Mouse (Mus musculus) midbrain, embryonic 14.5 days (tissue): ENCODE measurements around the gene Frmd4b. TPM values are rescaled to one million over a fixed set of nuclear protein-coding genes. Genes with fewer than 3 reads are reported as not detected.

Experiments used
- ATAC-seq: fragments of 200-750 bp; cut with Nextera tagmentation; 2 replicates; pipeline ENCODE4 v1.8.0; 2017; ENCODE audit warnings: moderate number of reproducible peaks, moderate library complexity; ENCODE audit not compliant: low FRiP score, low TSS enrichment
- DNase-seq: peaks from one replicate; pipeline ENCODE4 v3.0.0-alpha.2; 2015
- H3K27ac ChIP-seq: fragments of 300-500 bp; sonication (generic); replicated peaks from 2 replicates; pipeline ENCODE4 v1.5.1; 2014; ENCODE audit warnings: mild to moderate bottlenecking, low read depth, low read length, moderate library complexity
- H3K27me3 ChIP-seq: fragments of 300-500 bp; sonication (generic); 2 replicates; pipeline ENCODE4 v1.6.1; 2014; ENCODE audit warnings: low read length, control low read depth, mixed read lengths; ENCODE audit not compliant: control insufficient read depth, insufficient read depth
- H3K36me3 ChIP-seq: fragments of 300-500 bp; sonication (generic); 2 replicates; pipeline ENCODE4 v1.6.1; 2014; ENCODE audit warnings: low read length, control low read depth; ENCODE audit not compliant: control insufficient read depth, insufficient read depth
- H3K4me1 ChIP-seq: fragments of 300-500 bp; sonication (generic); 2 replicates; pipeline ENCODE4 v1.6.1; 2014; ENCODE audit warnings: mild to moderate bottlenecking, antibody characterized with exemption, low read length, control low read depth; ENCODE audit not compliant: control insufficient read depth, insufficient read depth
- H3K4me2 ChIP-seq: fragments of 300-500 bp; sonication (generic); 2 replicates; pipeline ENCODE4 v1.6.1; 2014; ENCODE audit warnings: mild to moderate bottlenecking, low read length, moderate library complexity
- H3K4me3 ChIP-seq: fragments of 300-500 bp; sonication (generic); replicated peaks from 2 replicates; pipeline ENCODE4 v1.5.1; 2014; ENCODE audit warnings: low read depth, low read length
- H3K9ac ChIP-seq: fragments of 300-500 bp; sonication (generic); replicated peaks from 2 replicates; pipeline ENCODE4 v1.6.1; 2014; ENCODE audit warnings: mild to moderate bottlenecking, low read length, moderate library complexity
- H3K9me3 ChIP-seq: fragments of 300-500 bp; sonication (generic); 2 replicates; pipeline ENCODE4 v1.6.1; 2016; ENCODE audit warnings: low read length, control low read depth, mixed read lengths; ENCODE audit not compliant: control insufficient read depth
- WGBS: fragments of 180-500 bp; shearing (Covaris S2); extraction: QIAGEN DNeasy Blood & Tissue Kit; methylation state at CpG from one replicate; pipeline ENCODE4 v1.1.7; 2014; 5-methylcytosine and 5-hydroxymethylcytosine counted together
- polyA plus RNA-seq: library from polyadenylated mRNA; unstranded; fragments of >200 nt; fragmentation: Nextera tagmentation; extraction: Ambion mirVana; gene quantifications from 2 replicates; pipeline ENCODE4 v1.2.1, GENCODE M21; 2014

Gene Frmd4b
- polyA plus RNA-seq, 1 experiment from 2014 or later: 21.7 TPM

DNA sequence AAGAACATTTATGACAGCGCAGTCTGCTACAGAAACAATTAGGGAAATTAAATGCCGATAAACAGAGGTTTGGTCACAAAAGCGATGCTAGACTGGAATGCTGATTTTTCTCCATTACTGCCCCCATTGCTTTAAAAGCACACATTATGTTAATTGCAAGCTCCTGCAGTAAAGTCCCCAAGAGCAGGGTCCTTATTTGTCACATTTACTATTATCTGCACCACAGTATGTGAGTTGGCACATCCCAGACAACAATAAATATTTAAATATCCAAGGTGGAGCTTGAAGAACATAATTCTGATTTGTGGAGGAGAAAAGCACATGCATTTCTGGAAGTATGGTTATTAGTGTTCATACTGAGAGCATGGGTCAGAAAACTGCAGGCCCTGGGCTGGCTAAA is 64.8 kb downstream of the Frmd4b start:
- H3K36me3 ChIP-seq: no peaks in the 10 kb centered on the region
- 76% methylated on average over 3 of the region's 3 CpGs for WGBS
- no peak overlapping the region for H3K4me3 ChIP-seq
- no peaks in the 10 kb centered on the region for H3K27me3 ChIP-seq
- 0 out of 2 replicates have a peak overlapping the region, but pooled peaks have one; percentile 39 for H3K27ac ChIP-seq
- no peak overlapping the region for H3K9ac ChIP-seq
- H3K4me2 ChIP-seq: no peak overlapping the region
- no peaks in the 10 kb centered on the region for H3K9me3 ChIP-seq
- peaks cover 25% of the 10 kb centered on the region for H3K4me1 ChIP-seq
- DNase-seq (no peak), ATAC-seq (no peak)

- Histone ChIP-seq H3K9ac (no peak overlapping the region), H3K4me1 (peaks cover 25% of the 10 kb centered on the region), H3K4me3 (no peak overlapping the region), H3K27me3 (no peaks in the 10 kb centered on the region), H3K27ac (peak overlapping the region; percentile 55; the same call in 1 of the 2 replicates), H3K36me3 (no peaks in the 10 kb centered on the region), H3K4me2 (no peak overlapping the region), H3K9me3 (peaks cover 2% of the 10 kb centered on the region; the same call in 1 of the 2 replicates)
- 62% methylated on average over 8 of the region's 8 CpGs for WGBS
- DNase-seq: peak; percentile 59
- ATAC-seq: no peak
These were observed 65.5 kb downstream of the Frmd4b start for GRCm38 (mm10) chr6:97551884-97552283.

GRCm38 (mm10) chr6:97551161-97551560 is 66.2 kb downstream of the Frmd4b start:
- no peak overlapping the region for H3K9ac ChIP-seq
- no peaks in the 10 kb centered on the region for H3K27me3 ChIP-seq
- H3K4me2 ChIP-seq: no peak overlapping the region
- no peak for DNase-seq
- H3K4me1 ChIP-seq: peaks cover 25% of the 10 kb centered on the region
- no peak overlapping the region for H3K4me3 ChIP-seq
- 86% methylated on average over 4 of the region's 4 CpGs for WGBS
- H3K36me3 ChIP-seq: no peaks in the 10 kb centered on the region
- no peak for ATAC-seq
- peaks cover 3% of the 10 kb centered on the region; the same call in 1 of the 2 replicates for H3K9me3 ChIP-seq
- H3K27ac ChIP-seq: no peak overlapping the region

- Histone ChIP-seq H3K27me3 (no peaks in the 10 kb centered on the region), H3K27ac (no peak overlapping the region)
- DNase-seq: no peak
These were observed 76.9 kb downstream of the Frmd4b start for GRCm38 (mm10) chr6:97540458-97540857.

GRCm38 (mm10) chr6:97535763-97536445 is 81.4 kb downstream of the Frmd4b start:
- Histone ChIP-seq H3K4me2 (no peak overlapping the region), H3K4me3 (no peak overlapping the region), H3K27me3 (no peaks in the 10 kb centered on the region), H3K4me1 (no peaks in the 10 kb centered on the region), H3K36me3 (no peaks in the 10 kb centered on the region), H3K9ac (no peak overlapping the region), H3K9me3 (no peaks in the 10 kb centered on the region), H3K27ac (0 out of 2 replicates have a peak overlapping the region, but pooled peaks have one; percentile 2)
- peak; percentile 69 for DNase-seq
- peak; percentile 34; the same call in 1 of the 2 replicates for ATAC-seq
- WGBS: 68% methylated on average over 9 of the region's 9 CpGs

More at GRCm38 (mm10) chr6:97540458-97540857, 76.9 kb downstream of the Frmd4b start:
- Histone ChIP-seq H3K4me2 (no peak overlapping the region), H3K9me3 (no peaks in the 10 kb centered on the region), H3K4me3 (no peak overlapping the region), H3K4me1 (no peaks in the 10 kb centered on the region), H3K9ac (no peak overlapping the region), H3K36me3 (no peaks in the 10 kb centered on the region)
- 78% methylated on average over 2 of the region's 2 CpGs for whole genome bisulfite sequencing
- ATAC-seq: no peak

GRCm38 (mm10) chr6:97531043-97531442 is 86.3 kb downstream of the Frmd4b start:
- Histone ChIP-seq H3K9ac (no peak overlapping the region), H3K4me2 (no peak overlapping the region), H3K4me1 (peaks cover 10% of the 10 kb centered on the region), H3K27me3 (no peaks in the 10 kb centered on the region), H3K4me3 (no peak overlapping the region), H3K36me3 (no peaks in the 10 kb centered on the region), H3K27ac (no peak overlapping the region), H3K9me3 (no peaks in the 10 kb centered on the region)
- DNase-seq (no peak), ATAC-seq (no peak)
- WGBS: 88% methylated on average over 4 of the region's 4 CpGs

DNA sequence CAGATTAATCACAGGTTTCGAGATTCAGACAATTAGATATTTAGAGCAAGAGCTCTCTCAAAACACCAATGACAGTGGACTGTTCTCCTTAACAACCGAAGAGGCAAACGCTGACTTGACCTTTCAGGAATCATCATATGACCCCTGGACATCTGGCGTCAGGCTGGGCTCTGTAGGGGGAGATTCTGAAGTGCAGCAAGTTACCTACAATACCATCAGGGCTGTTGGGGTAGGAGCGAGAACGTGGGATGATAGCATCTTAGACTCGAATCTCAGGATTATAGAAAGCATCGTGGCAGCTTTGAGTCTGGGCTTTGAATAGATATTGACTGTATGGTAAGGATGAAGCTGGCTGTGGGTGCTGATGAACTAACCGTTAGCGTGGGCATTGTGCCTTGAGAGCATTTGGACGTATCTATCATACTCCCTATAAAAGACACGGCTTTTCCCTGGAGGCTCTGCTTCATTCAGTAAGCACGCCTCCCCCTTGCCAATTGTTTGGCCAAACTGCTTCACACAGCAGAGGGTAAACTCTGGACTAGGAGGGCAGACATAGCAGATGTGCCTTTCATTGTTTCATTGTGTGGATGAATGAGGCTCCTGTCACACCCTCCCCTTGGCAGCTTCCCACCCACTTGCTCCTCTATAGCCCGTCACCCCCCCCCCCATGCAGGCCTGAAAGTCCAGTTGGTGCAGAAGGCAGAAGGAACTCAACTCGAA is 88.2 kb downstream of the Frmd4b start:
- 0 out of 2 replicates have a peak overlapping the region, but pooled peaks have one; percentile 10 for H3K27ac ChIP-seq
- WGBS: 10% methylated on average over 15 of the region's 15 CpGs

DNA sequence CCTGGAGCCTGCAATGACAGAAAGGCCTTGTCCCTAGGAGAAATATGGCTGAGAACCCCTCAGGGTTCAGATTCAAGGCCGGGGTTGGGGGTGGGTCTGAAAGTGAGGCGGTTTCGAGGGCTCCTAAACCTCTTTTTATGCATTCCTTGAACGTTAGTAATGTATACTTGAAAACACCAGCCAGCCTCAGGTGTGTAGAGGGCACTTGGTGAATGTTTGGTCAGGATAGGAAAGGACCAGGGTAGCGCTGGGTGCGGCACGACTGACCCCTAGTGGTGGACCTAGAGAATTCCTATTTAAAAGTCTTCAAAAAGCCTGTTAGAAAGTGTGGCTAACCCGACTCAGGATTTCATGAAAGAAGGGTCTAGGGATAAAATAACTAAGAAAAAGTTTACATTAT is 91.2 kb downstream of the Frmd4b start:
- Histone ChIP-seq H3K4me1 (peaks cover 18% of the 10 kb centered on the region), H3K36me3 (no peaks in the 10 kb centered on the region), H3K27ac (no peak overlapping the region), H3K27me3 (no peaks in the 10 kb centered on the region), H3K4me2 (no peak overlapping the region), H3K9ac (no peak overlapping the region), H3K4me3 (no peak overlapping the region), H3K9me3 (no peaks in the 10 kb centered on the region)
- WGBS: 22% methylated on average over 8 of the region's 8 CpGs
- ATAC-seq (no peak), DNase-seq (peak; percentile 79)

More for the DNA sequence above, 88.2 kb downstream of the Frmd4b start:
- Histone ChIP-seq H3K9me3 (no peaks in the 10 kb centered on the region), H3K36me3 (no peaks in the 10 kb centered on the region), H3K27me3 (no peaks in the 10 kb centered on the region), H3K4me2 (no peak overlapping the region), H3K9ac (0 out of 2 replicates have a peak overlapping the region, but pooled peaks have one; percentile 3), H3K4me1 (peaks cover 10% of the 10 kb centered on the region), H3K4me3 (no peak overlapping the region)
- ATAC-seq (peak; percentile 69; the same call in 1 of the 2 replicates), DNase-seq (peak; percentile 63)
